Mouse (Mus musculus) adrenal gland, postnatal 25 days (tissue): ENCODE data around the gene Prkacb. TPM values are rescaled to one million over a fixed set of nuclear protein-coding genes. Genes with fewer than 3 reads are reported as not detected.

Experiments
- total RNA-seq: library from RNA; stranded (reverse); gene quantifications from 2 replicates; pipeline ENCODE4 v1.2.3, GENCODE M21; 2021

Prkacb gene
- total RNA-seq, 1 experiment from 2014 or later, result 124 TPM

Other genes with a start within 250 kb of the Prkacb start
- gene Uox, start 242.6 kb downstream of the Prkacb start, total RNA-seq, result 13.0 TPM in 1 of 2 replicates, not detected in the other
- gene Dnase2b, start 197.4 kb downstream of the Prkacb start, total RNA-seq, result 0.33 TPM in 1 of 2 replicates, not detected in the other
- 0.33 TPM in 1 of 2 replicates, not detected in the other for gene 4930503B20Rik, start 161.7 kb downstream of the Prkacb start, total RNA-seq
- gene Samd13, start 127.4 kb downstream of the Prkacb start, total RNA-seq, result 0.82 TPM in 1 of 2 replicates, not detected in the other
- 7.0 and 7.6 TPM in 2 replicates for gene Ttll7, start 39.4 kb upstream of the Prkacb start, total RNA-seq